Mouse (Mus musculus) intestine, postnatal 0 days (tissue): ENCODE data around the gene Gzmb. TPM values are rescaled to one million over a fixed set of nuclear protein-coding genes. Genes with fewer than 3 reads are reported as not detected.
"Not testable (repeated sequence)": the region's sequence is repeated elsewhere in the genome, so short reads cannot be mapped to it uniquely, and the experiment has no call there.

ENCODE experiments used
- ATAC-seq: fragments of 200-750 bp; cut with Nextera tagmentation; 2 replicates; pipeline ENCODE4 v1.8.0; 2017; ENCODE audit warnings: mild to moderate bottlenecking, moderate TSS enrichment, moderate library complexity
- H3K27ac ChIP-seq: fragments of 300-500 bp; sonication (generic); 2 replicates; pipeline ENCODE4 v1.5.1; 2014; ENCODE audit warnings: mild to moderate bottlenecking, low read depth, low read length, moderate library complexity
- H3K27me3 ChIP-seq: fragments of 300-500 bp; sonication (generic); replicated peaks from 2 replicates; pipeline ENCODE4 v1.6.1; 2014; ENCODE audit warnings: low read length, mixed read lengths; ENCODE audit not compliant: control insufficient read depth, insufficient read depth
- H3K36me3 ChIP-seq: fragments of 300-500 bp; sonication (generic); 2 replicates; pipeline ENCODE4 v1.6.1; 2014; ENCODE audit warnings: mild to moderate bottlenecking, moderate library complexity; ENCODE audit not compliant: control insufficient read depth, insufficient read depth
- H3K4me1 ChIP-seq: fragments of 300-500 bp; sonication (generic); replicated peaks from 2 replicates; pipeline ENCODE4 v1.6.1; 2014; ENCODE audit warnings: antibody characterized with exemption, low read length, mixed read lengths; ENCODE audit not compliant: control insufficient read depth, insufficient read depth
- H3K4me2 ChIP-seq: fragments of 300-500 bp; sonication (generic); replicated peaks from 2 replicates; pipeline ENCODE4 v1.6.1; 2014; ENCODE audit warnings: low read depth, mild to moderate bottlenecking, moderate library complexity
- H3K4me3 ChIP-seq: fragments of 300-500 bp; sonication (generic); 2 replicates; pipeline ENCODE4 v1.5.1; 2014; ENCODE audit warnings: low read depth, low read length
- H3K9ac ChIP-seq: fragments of 300-500 bp; sonication (generic); 2 replicates; pipeline ENCODE4 v1.6.1; 2014; ENCODE audit warnings: mild to moderate bottlenecking, low read depth, low read length
- H3K9me3 ChIP-seq: fragments of 300-500 bp; sonication (generic); 2 replicates; pipeline ENCODE4 v1.6.1; 2016; ENCODE audit warnings: mixed run types; ENCODE audit not compliant: control insufficient read depth
- CTCF ChIP-seq: sonication (generic); IDR thresholded peaks from 2 replicates; pipeline ENCODE4 v1.5.1; 2016; ENCODE audit warnings: low read depth, mild to moderate bottlenecking, control low read depth, antibody characterized with exemption, moderate library complexity
- WGBS: fragments of 180-500 bp; shearing (Covaris S2); extraction: QIAGEN DNeasy Blood & Tissue Kit; methylation state at CpG from one replicate; pipeline ENCODE4 v1.1.7; 2014; 5-methylcytosine and 5-hydroxymethylcytosine counted together
- polyA plus RNA-seq: library from polyadenylated mRNA; unstranded; fragments of >200 nt; fragmentation: Nextera tagmentation; extraction: Ambion mirVana; gene quantifications from 2 replicates; pipeline ENCODE4 v1.2.1, GENCODE M21; 2015

The Gzmb gene
- polyA plus RNA-seq: 0.21 and 0.34 TPM in 2 replicates

DNA sequence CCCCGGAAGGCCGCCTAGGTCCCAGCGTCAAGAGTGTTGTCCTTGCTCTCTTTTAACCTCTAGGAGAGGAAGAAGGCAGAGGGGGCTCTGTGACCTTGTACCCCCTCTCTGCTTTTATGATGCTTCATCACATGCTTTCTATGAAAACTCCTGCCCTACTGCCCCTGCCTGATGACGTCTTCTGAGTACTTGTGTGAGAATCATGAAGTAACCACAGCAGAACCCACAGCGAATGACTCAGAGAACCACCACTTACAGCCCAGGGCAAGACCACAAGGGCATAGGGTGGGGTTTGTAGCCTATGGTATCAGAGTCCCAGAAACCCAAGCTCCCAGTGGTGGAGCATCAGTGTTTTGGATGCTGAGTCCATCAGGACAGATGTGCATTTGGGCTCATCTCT is at the start of gene Gzmb:
Gzmb (minus strand) TSS at position 108 of the 400 bp plus-strand sequence.
- H3K27ac ChIP-seq: no peak within 1 kb of the TSS
- no peaks in the 10 kb centered on the region for H3K9me3 ChIP-seq

DNA sequence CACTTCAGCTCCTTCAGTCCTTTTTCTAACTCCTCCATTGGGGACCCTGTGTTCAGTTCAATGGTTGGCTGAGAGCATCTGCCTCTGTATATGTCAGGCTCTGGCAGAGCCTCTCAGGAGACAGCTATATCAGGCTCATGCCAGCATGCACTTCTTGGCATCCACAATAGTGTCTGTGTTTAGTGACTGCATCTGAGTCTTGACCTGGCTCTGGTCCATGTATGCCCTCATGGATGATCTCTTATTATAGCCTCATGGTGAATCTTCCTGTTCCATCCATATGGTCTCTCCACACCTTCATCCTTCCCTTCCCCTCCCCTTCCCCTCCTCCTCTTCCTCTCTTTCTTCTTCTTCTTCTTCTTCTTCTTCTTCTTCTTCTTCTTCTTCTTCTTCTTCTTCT is 49.7 kb upstream of the Gzmb start:
- not testable (repeated sequence) for H3K36me3 ChIP-seq, H3K9me3 ChIP-seq, H3K9ac ChIP-seq, H3K4me1 ChIP-seq, ATAC-seq, H3K27ac ChIP-seq, H3K4me2 ChIP-seq, H3K27me3 ChIP-seq, H3K4me3 ChIP-seq

More for the DNA sequence above, at the start of gene Gzmb:
- Histone ChIP-seq H3K9ac (no peak within 1 kb of the TSS), H3K4me2 (no peak within 1 kb of the TSS), H3K4me3 (no peak within 1 kb of the TSS), H3K27me3 (no peaks in the 10 kb centered on the region), H3K4me1 (no peaks in the 10 kb centered on the region), H3K36me3 (no peaks in the 10 kb centered on the region)
- TF ChIP-seq CTCF: no peak
- no peak for ATAC-seq
- WGBS: 92% methylated on average over 5 of the region's 5 CpGs

DNA sequence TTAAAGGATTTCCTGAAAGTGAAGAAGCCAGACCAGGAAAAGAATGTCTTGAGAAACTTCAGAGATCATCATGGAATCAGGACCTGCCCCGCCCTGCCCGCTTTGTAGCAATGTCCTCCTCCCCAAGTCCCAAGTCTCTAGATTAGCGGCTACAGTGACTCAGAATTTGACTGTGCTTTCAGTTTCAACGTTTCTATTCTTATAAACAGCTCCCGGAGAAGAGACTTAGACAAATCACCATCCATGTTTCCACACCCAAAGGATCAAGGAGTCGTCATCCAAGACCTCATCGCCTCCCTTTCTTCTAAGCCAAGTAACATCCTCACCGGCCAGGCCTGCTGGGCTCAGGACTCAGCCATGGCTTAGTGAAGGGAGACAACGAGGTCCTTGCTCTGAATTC is 48.2 kb upstream of the Gzmb start:
- 68% methylated on average over 9 of the region's 9 CpGs for WGBS
- TF ChIP-seq CTCF: no peak

DNA sequence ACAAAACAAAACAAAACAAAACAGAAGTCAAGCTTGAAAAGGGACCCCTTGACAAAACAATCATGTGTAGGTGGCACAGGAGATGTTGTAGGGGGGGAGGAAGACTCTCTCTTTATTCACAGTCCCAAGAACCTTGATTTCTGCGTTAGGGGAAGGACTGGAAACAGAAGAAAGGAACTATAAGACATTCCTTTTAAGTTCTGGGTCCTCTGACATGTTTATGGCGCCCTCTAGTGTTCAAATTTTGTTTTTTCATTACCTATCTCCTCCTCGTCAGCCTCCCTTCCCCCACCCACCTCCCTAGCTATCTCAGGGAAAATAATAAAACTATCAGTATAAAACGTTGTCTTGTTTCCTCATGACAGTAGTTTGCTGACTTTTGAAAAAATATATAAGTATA is 42.1 kb upstream of the Gzmb start:
- no peak overlapping the region for H3K4me3 ChIP-seq
- H3K4me1 ChIP-seq: no peaks in the 10 kb centered on the region
- peak; percentile 81 for TF ChIP-seq CTCF
- H3K4me2 ChIP-seq: no peak overlapping the region
- H3K9ac ChIP-seq: no peak overlapping the region
- H3K36me3 ChIP-seq: no peaks in the 10 kb centered on the region
- WGBS: under 1% methylated on average over 4 of the region's 4 CpGs
- H3K27me3 ChIP-seq: no peaks in the 10 kb centered on the region
- no peak for ATAC-seq
- no peak overlapping the region for H3K27ac ChIP-seq
- no peaks in the 10 kb centered on the region for H3K9me3 ChIP-seq

More for the DNA sequence above, 48.2 kb upstream of the Gzmb start:
- no peak for ATAC-seq
- Histone ChIP-seq H3K9me3 (no peaks in the 10 kb centered on the region), H3K4me2 (no peak overlapping the region), H3K4me3 (no peak overlapping the region), H3K27me3 (no peaks in the 10 kb centered on the region), H3K9ac (no peak overlapping the region), H3K36me3 (no peaks in the 10 kb centered on the region), H3K27ac (no peak overlapping the region), H3K4me1 (no peaks in the 10 kb centered on the region; the same call in 1 of the 2 replicates)

DNA sequence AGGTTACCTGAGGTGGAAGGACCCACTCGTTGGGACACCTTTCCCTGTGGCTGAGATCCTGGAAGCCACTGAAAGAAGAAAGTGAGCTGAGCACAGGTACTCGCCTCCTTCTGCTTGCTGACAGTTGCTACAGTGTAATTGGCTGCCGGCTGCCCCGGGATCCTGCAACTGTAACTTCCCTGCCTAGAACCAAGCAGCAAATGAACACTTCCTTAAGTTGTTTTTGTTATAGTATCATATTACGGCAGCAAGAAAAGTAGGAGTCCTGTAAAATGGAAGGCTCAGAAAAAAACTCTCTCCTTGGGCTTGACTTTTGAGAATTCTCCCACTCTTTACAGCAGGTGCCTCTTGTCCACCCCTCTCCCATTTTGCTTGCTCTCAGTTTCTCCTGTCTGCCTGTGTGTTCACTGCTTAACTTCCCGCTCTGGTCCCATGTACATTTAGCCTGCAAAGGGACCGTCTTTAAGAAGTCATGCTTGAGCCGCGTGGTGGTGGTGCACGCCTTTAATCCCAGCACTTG is 41.5 kb upstream of the Gzmb start:
- H3K4me3 ChIP-seq: no peak overlapping the region
- H3K4me2 ChIP-seq: 0 out of 2 replicates have a peak overlapping the region, but pooled peaks have one; percentile 1
- no peak for TF ChIP-seq CTCF
- H3K27me3 ChIP-seq: no peaks in the 10 kb centered on the region
- H3K36me3 ChIP-seq: no peaks in the 10 kb centered on the region
- no peak overlapping the region for H3K27ac ChIP-seq
- ATAC-seq: no peak
- no peaks in the 10 kb centered on the region for H3K4me1 ChIP-seq
- no peak overlapping the region for H3K9ac ChIP-seq
- no peaks in the 10 kb centered on the region for H3K9me3 ChIP-seq
- 52% methylated on average over 10 of the region's 10 CpGs for WGBS

DNA sequence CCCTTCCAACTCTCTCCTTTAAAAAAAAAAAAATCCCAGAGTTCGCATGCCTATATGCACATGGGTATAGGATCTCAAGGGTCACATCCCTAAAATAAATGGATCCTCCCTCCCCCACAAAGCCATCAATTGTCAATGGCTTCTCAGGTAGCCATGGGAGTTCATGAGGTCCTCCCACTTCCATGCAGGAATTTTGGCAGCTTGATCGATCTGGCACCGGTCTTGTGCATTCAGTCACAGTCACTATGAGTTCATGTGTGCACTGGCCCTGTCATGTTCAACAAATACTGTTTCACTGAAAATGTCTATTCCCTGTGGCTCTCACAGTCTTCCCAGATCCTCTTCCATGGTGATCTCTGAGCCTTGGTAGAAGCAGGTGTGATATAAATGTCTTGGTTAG is 40.0 kb upstream of the Gzmb start:
- no peaks in the 10 kb centered on the region for H3K27me3 ChIP-seq
- no peaks in the 10 kb centered on the region for H3K4me1 ChIP-seq
- WGBS: 93% methylated on average over 3 of the region's 3 CpGs
- no peaks in the 10 kb centered on the region for H3K36me3 ChIP-seq
- H3K27ac ChIP-seq: no peak overlapping the region
- no peak overlapping the region for H3K4me2 ChIP-seq
- no peak overlapping the region for H3K4me3 ChIP-seq
- no peaks in the 10 kb centered on the region for H3K9me3 ChIP-seq
- no peak for TF ChIP-seq CTCF
- ATAC-seq: no peak
- H3K9ac ChIP-seq: no peak overlapping the region

DNA sequence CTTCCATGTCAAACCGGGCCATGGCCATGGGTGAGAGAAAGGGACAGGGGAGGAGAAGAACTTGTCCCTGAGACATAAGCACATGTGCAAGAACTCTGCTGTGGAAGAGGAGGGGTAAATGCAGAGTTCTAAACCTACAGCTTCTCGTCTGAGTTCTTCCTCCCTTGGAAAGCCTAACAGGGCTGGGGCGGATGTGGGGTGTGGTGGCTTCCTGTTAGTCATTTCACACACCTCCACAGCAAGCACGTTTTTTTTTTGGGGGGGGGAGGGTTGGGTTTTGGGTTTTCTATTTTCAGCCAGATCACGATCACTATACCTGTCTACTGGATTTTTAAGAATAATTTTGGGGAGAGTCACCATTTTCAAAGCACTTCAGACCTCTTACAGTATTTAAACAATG is 34.7 kb upstream of the Gzmb start:
- ATAC-seq: no peak
- no peaks in the 10 kb centered on the region for H3K9me3 ChIP-seq
- no peaks in the 10 kb centered on the region for H3K36me3 ChIP-seq
- H3K27ac ChIP-seq: no peak overlapping the region
- no peak overlapping the region for H3K9ac ChIP-seq
- H3K27me3 ChIP-seq: no peaks in the 10 kb centered on the region
- H3K4me3 ChIP-seq: no peak overlapping the region
- WGBS: 65% methylated on average over 5 of the region's 5 CpGs
- no peak for TF ChIP-seq CTCF
- no peak overlapping the region for H3K4me2 ChIP-seq
- H3K4me1 ChIP-seq: no peaks in the 10 kb centered on the region
